ENCODE assay signal across 25 mouse cellular contexts in the genomic region with DNA sequence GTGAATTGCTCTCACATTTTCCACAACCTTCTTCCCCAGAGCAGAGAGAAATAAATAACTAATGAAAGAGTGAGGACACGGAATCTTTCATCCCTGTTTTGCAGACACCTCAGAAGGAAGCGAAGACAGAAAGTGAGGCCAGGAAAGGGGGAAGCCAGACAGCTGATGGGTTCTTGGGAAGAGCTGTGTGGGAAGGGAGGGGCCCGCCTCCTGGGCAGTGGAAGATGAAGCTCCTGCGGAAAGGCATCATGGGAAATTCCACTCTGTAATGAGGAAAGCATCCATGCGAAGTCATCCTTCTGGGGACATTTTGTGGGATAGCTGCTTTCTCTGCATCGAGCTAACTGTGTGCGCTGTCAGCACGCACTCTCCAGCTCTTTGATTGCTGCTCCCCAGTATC.
A peak's percentile ranks its signal among the peaks of the same experiment; 100 is the strongest.
DNase-seq lines count a peak whose midpoint lies in the region; ATAC-seq and TF ChIP-seq lines count a peak whose summit lies in the region.
"Had no signal": no experiment of that assay in that cellular context is flagged by ENCODE, and none has a peak within 500 bp of the region (broad histone marks: within the 10 kb centered on the region; RNA-seq: fewer than 3 reads in every experiment).

No protein-coding gene starts in this region.

- no peak overlapping the region for H3K4me2 ChIP-seq in kidney, postnatal 0 days (ENCODE audit: low read length)
- H3K4me2 ChIP-seq in neural tube, embryonic 15.5 days, result peak overlapping the region; percentile 43
- H3K4me2 ChIP-seq: heart, embryonic 15.5 days; kidney, embryonic 15.5 days; liver, embryonic 12.5 days; lung, embryonic 15.5 days had no signal

- H3K4me3 ChIP-seq in kidney, postnatal 0 days (replicated peaks; ENCODE audit: low read depth, low read length), result no peak overlapping the region
- no peak overlapping the region for H3K4me3 ChIP-seq in neural tube, embryonic 15.5 days (replicated peaks)
- H3K4me3 ChIP-seq: gastrocnemius, adult 2 months; heart, embryonic 15.5 days; kidney, embryonic 15.5 days; left cerebral cortex, adult 2 months; limb, embryonic 10.5 days; liver, embryonic 12.5 days; lung, embryonic 15.5 days had no signal

- no peaks in the 10 kb centered on the region for H3K4me1 ChIP-seq in kidney, postnatal 0 days (replicated peaks; ENCODE audit: insufficient read depth, low read length)
- peaks cover 14% of the 10 kb centered on the region for H3K4me1 ChIP-seq in neural tube, embryonic 15.5 days
- H3K4me1 ChIP-seq: heart, embryonic 15.5 days; kidney, embryonic 15.5 days; limb, embryonic 10.5 days; liver, embryonic 12.5 days; lung, embryonic 15.5 days had no signal

- H3K27me3 ChIP-seq in kidney, postnatal 0 days (ENCODE audit: insufficient read depth, low read length), result no peaks in the 10 kb centered on the region
- no peaks in the 10 kb centered on the region for H3K27me3 ChIP-seq in neural tube, embryonic 15.5 days (replicated peaks)
- H3K27me3 ChIP-seq: heart, embryonic 15.5 days; kidney, embryonic 15.5 days; liver, embryonic 12.5 days; lung, embryonic 15.5 days; Patski had no signal

- no peak for TF ChIP-seq CTCF in kidney, postnatal 0 days (IDR thresholded peaks at IDR 0.05; ENCODE audit: low read depth)

- H3K9ac ChIP-seq in kidney, postnatal 0 days (ENCODE audit: low read depth, low read length), result no peak overlapping the region
- H3K9ac ChIP-seq in neural tube, embryonic 15.5 days (replicated peaks), result no peak overlapping the region; the same call in 1 of the 2 replicates
- H3K9ac ChIP-seq: heart, embryonic 15.5 days; kidney, embryonic 15.5 days; liver, embryonic 12.5 days; lung, embryonic 15.5 days had no signal

- H3K27ac ChIP-seq in kidney, postnatal 0 days, result no peak overlapping the region
- peak overlapping the region; percentile 67 for H3K27ac ChIP-seq in neural tube, embryonic 15.5 days (replicated peaks)
- H3K27ac ChIP-seq: gastrocnemius, adult 2 months; heart, embryonic 15.5 days; kidney, embryonic 15.5 days; left cerebral cortex, adult 2 months; limb, embryonic 10.5 days; liver, embryonic 12.5 days; lung, embryonic 15.5 days; macrophage; stomach, postnatal 0 days had no signal

- H3K9me3 ChIP-seq in kidney, postnatal 0 days (replicated peaks; ENCODE audit: low read length), result no peaks in the 10 kb centered on the region
- no peaks in the 10 kb centered on the region for H3K9me3 ChIP-seq in neural tube, embryonic 15.5 days (replicated peaks)
- H3K9me3 ChIP-seq: heart, embryonic 15.5 days; kidney, embryonic 15.5 days; limb, embryonic 10.5 days; liver, embryonic 12.5 days; lung, embryonic 15.5 days had no signal

- no peak for ATAC-seq in kidney, postnatal 0 days (replicated peaks; ENCODE audit: low FRiP score, low read depth)
- peak; percentile 57; the same call in 1 of the 2 replicates for ATAC-seq in neural tube, embryonic 15.5 days (ENCODE audit: low FRiP score)
- ATAC-seq: activated CD4-positive, CD25-positive, alpha-beta regulatory T cell, adult 4 months; forebrain, embryonic 16.5 days; liver, embryonic 12.5 days; Patski had no signal

- WGBS in kidney, postnatal 0 days, result 38% methylated on average over 8 of the region's 8 CpGs
- 22% methylated on average over 8 of the region's 8 CpGs for WGBS in neural tube, embryonic 15.5 days

- no peaks in the 10 kb centered on the region for H3K36me3 ChIP-seq in kidney, postnatal 0 days (ENCODE audit: insufficient read depth, low read length)
- no peaks in the 10 kb centered on the region for H3K36me3 ChIP-seq in neural tube, embryonic 15.5 days
- H3K36me3 ChIP-seq: heart, embryonic 15.5 days; kidney, embryonic 15.5 days; limb, embryonic 10.5 days; liver, embryonic 12.5 days; lung, embryonic 15.5 days had no signal

- DNase-seq in kidney, postnatal 0 days (ENCODE audit: low spot score), result peak; percentile 47
- DNase-seq in kidney, adult 18-20 months, result no peak
- peak; percentile 26 for DNase-seq in embryo, embryonic 11 days
- DNase-seq in mesoderm, embryonic 11.5 days (ENCODE audit: low read depth, low spot score), result peak; percentile 23
- no peak for DNase-seq in lung, adult 18-20 months
- no peak for DNase-seq in layer of hippocampus, postnatal 10 days (ENCODE audit: low spot score in 2 of 2)
- no peak for DNase-seq in layer of hippocampus, postnatal 36 days
- DNase-seq: adrenal gland, postnatal 25 days; cerebellum, adult 8-10 months; gastrocnemius, adult 2 months; heart, adult 18-20 months; right cerebral cortex, postnatal 25 days; thymus, postnatal 36 days had no signal

Comparison
In these comparisons a context has a peak if more than half of its experiments do, and no peak if none do; other contexts are left out.
1. DNase-seq: peak in kidney, postnatal 0 days (single experiment), embryo, embryonic 11 days (single experiment) and mesoderm, embryonic 11.5 days (single experiment); none in kidney, adult 18-20 months (single experiment), lung, adult 18-20 months (0 of 2), layer of hippocampus, postnatal 10 days (0 of 2) and layer of hippocampus, postnatal 36 days (0 of 2).